Mouse (Mus musculus) layer of hippocampus, postnatal 36 days (tissue): ENCODE data around the gene Ifna14. TPM values are rescaled to one million over a fixed set of nuclear protein-coding genes. Genes with fewer than 3 reads are reported as not detected.

Experiments
- total RNA-seq, 2 experiments: library from RNA; stranded (reverse); gene quantifications; 2 replicates each; pipeline ENCODE4 v1.2.3; 2021

Ifna14 gene
- total RNA-seq, 2 experiments from 2014 or later, result not detected

Other genes starting within 250 kb of the Ifna14 start
- 1 to 10 TPM; 1.4 to 1.6 TPM for gene Hacd4, start 132.9 kb downstream of the Ifna14 start, total RNA-seq
- not detected for gene Ifnb1, start 49.0 kb downstream of the Ifna14 start, total RNA-seq
- not detected for gene Ifna15, start 13.6 kb downstream of the Ifna14 start, total RNA-seq
- not detected for gene Ifna9, start 20.6 kb upstream of the Ifna14 start, total RNA-seq
- not detected for gene Ifna12, start 31.6 kb upstream of the Ifna14 start, total RNA-seq
- not detected for gene C87499, start 62.6 kb upstream of the Ifna14 start, total RNA-seq
- not detected for gene Ifna13, start 72.7 kb upstream of the Ifna14 start, total RNA-seq
- not detected for gene Ifna16, start 105.1 kb upstream of the Ifna14 start, total RNA-seq
- gene Ifna2, start 112.1 kb upstream of the Ifna14 start, total RNA-seq, result not detected
- gene Ifnab, start 119.6 kb upstream of the Ifna14 start, total RNA-seq, result not detected
- gene Gm26566, start 150.0 kb upstream of the Ifna14 start, total RNA-seq, result 1 to 10 TPM in 1 of 2 experiments, under 1 TPM in 1; 0.90 to 1.5 TPM
- gene Klhl9, start 150.7 kb upstream of the Ifna14 start, total RNA-seq, result 100 to 1,000 TPM; 105 to 112 TPM
- not detected for gene Gm13271, start 183.1 kb upstream of the Ifna14 start, total RNA-seq
- not detected for gene Gm13283, start 188.3 kb upstream of the Ifna14 start, total RNA-seq
- gene Gm13290, start 202.0 kb upstream of the Ifna14 start, total RNA-seq, result not detected
- gene Gm13289, start 205.1 kb upstream of the Ifna14 start, total RNA-seq, result not detected
- not detected for gene Gm13272, start 208.1 kb upstream of the Ifna14 start, total RNA-seq
- gene Ifnz, start 210.3 kb upstream of the Ifna14 start, total RNA-seq, result not detected
- not detected for gene Gm13276, start 213.9 kb upstream of the Ifna14 start, total RNA-seq
- gene Gm13277, start 216.8 kb upstream of the Ifna14 start, total RNA-seq, result not detected
- gene Gm13278, start 219.8 kb upstream of the Ifna14 start, total RNA-seq, result not detected
- gene Gm13275, start 222.7 kb upstream of the Ifna14 start, total RNA-seq, result not detected
- gene Gm13279, start 225.6 kb upstream of the Ifna14 start, total RNA-seq, result not detected
- gene Gm13285, start 227.9 kb upstream of the Ifna14 start, total RNA-seq, result not detected
- gene Gm13287, start 231.5 kb upstream of the Ifna14 start, total RNA-seq, result not detected
- not detected for gene Gm13288, start 233.7 kb upstream of the Ifna14 start, total RNA-seq
- not detected for gene Ifna7, start 244.4 kb upstream of the Ifna14 start, total RNA-seq
- not detected for gene Ifna11, start 248.2 kb upstream of the Ifna14 start, total RNA-seq